Mouse (Mus musculus) G1E (cell line): ENCODE results near the gene Cd24a. TPM values are rescaled to one million over a fixed set of nuclear protein-coding genes. Genes with fewer than 3 reads are reported as not detected.
A peak's percentile ranks its signal among the peaks of the same experiment; 100 is the strongest.

Experiments
- ATAC-seq: 2 replicates; pipeline ENCODE4 v1.8.0; 2016; ENCODE audit warnings: mild to moderate bottlenecking; ENCODE audit not compliant: insufficient number of reproducible peaks, poor library complexity, low FRiP score, severe bottlenecking; ENCODE audit errors: extremely low read depth
- DNase-seq: peaks from one replicate; pipeline ENCODE4 v3.0.0; 2012; ENCODE audit warnings: low spot score
- H3K27me3 ChIP-seq: 2 replicates; pipeline ENCODE4 v1.6.1; 2012; ENCODE audit warnings: mild to moderate bottlenecking, low read length, inconsistent platforms; ENCODE audit not compliant: insufficient read depth
- H3K36me3 ChIP-seq: replicated peaks from 2 replicates; pipeline ENCODE3; 2012; ENCODE audit warnings: mild to moderate bottlenecking, inconsistent platforms
- H3K4me1 ChIP-seq: 2 replicates; pipeline ENCODE4 v1.6.1; 2012; ENCODE audit warnings: low read depth, low read length, inconsistent platforms, mixed read lengths; ENCODE audit not compliant: insufficient read depth
- H3K4me3 ChIP-seq: 2 replicates; pipeline ENCODE4 v1.5.1; 2012; ENCODE audit warnings: low read depth, mild to moderate bottlenecking, inconsistent platforms, low read length, moderate library complexity, mixed read lengths
- H3K9me3 ChIP-seq: replicated peaks from 2 replicates; pipeline ENCODE4 v1.6.1; 2012; ENCODE audit warnings: inconsistent platforms
- CTCF ChIP-seq: IDR thresholded peaks from 2 replicates; pipeline ENCODE4 v1.5.1; 2012; ENCODE audit warnings: low read depth, low read length, inconsistent platforms, mixed read lengths
- GATA1 ChIP-seq: IDR thresholded peaks from 2 replicates; pipeline ENCODE4 v1.6.1; 2012; ENCODE audit warnings: borderline replicate concordance, low read length, inconsistent platforms, mixed read lengths
- GATA2 ChIP-seq: IDR thresholded peaks from 2 replicates; pipeline ENCODE4 v1.6.1; 2012; ENCODE audit warnings: low read depth, low read length, inconsistent platforms, borderline replicate concordance
- POLR2AphosphoS5 ChIP-seq: IDR thresholded peaks from 2 replicates; pipeline ENCODE4 v1.6.1; 2012; ENCODE audit warnings: low read depth, low read length, inconsistent platforms; ENCODE audit not compliant: insufficient replicate concordance
- TAL1 ChIP-seq: conservative IDR thresholded peaks from 2 replicates; pipeline ENCODE4 v1.6.1; 2012; ENCODE audit warnings: low read depth, low read length, inconsistent platforms, mixed read lengths
- polyA plus RNA-seq: library from polyadenylated mRNA; stranded (reverse); fragments of >175 nt; gene quantifications from 2 replicates; pipeline ENCODE4 v1.2.3, GENCODE M21; 2012
- total RNA-seq, 2 experiments: library from RNA; stranded (forward) in 1 of 2; stranded (reverse) in 1 of 2; fragments of 200-1000 nt in 1 of 2; fragments of >200 nt in 1 of 2; fragmentation: Nextera tagmentation in 1 of 2; gene quantifications; 2 replicates each; pipeline ENCODE4 v1.2.3; 2014 to 2017

The Cd24a gene
- total and polyA plus RNA-seq, 3 experiments = 260 to 1,184 (median 1,162) TPM

DNA sequence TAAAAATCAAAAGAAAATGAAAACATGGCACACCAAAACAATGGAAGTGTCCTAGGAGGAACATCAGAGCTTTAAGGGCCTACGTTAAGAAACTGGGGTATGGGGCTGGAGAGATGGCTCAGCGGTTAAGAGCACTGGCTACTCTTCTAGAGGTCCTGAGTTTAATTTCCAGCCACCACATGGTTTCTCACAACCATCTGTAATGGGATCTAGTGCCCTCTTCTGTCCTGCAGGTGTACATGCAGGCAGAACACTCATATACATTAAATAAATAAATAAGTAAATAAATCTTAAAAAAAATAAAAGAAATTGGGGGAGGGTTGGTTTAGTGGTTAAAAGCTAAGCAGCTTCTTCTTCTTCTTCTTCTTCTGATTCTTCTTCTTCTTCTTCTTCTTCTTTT is 16.8 kb upstream of the Cd24a start:
- Histone ChIP-seq H3K36me3 (no peaks in the 10 kb centered on the region), H3K27me3 (0 out of 2 replicates have a peak, but pooled peaks cover 3% of the 10 kb centered on the region), H3K4me1 (peaks cover 3% of the 10 kb centered on the region; the same call in 1 of the 2 replicates), H3K9me3 (no peaks in the 10 kb centered on the region), H3K4me3 (no peak overlapping the region)
- TF ChIP-seq POLR2AphosphoS5 (no peak), GATA2 (no peak), CTCF (no peak), GATA1 (no peak), TAL1 (no peak)
- DNase-seq = no peak
- no peak for ATAC-seq

DNA sequence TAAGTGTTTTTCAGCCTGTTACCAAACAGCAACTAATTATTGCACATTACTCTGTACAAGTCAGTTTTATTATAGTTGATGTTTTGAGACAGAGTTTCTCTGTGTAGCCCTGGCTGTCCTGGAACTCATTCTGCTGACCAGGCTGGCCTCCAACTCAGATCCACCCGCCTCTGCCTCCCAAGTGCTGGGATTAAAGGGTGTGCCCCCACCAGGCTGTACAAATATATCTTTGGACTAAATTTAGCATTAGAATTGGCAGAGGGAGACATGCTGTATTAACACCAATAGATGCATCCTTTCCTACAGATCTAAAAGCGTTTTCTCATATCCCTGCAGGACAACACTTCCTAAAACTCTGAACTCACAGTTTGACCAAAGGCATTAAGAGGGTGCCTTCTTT is 3.7 kb upstream of the Cd24a start:
- Histone ChIP-seq H3K4me1 (peaks cover 16% of the 10 kb centered on the region; the same call in 1 of the 2 replicates), H3K36me3 (no peaks in the 10 kb centered on the region), H3K9me3 (peaks cover 6% of the 10 kb centered on the region), H3K27me3 (no peaks in the 10 kb centered on the region), H3K4me3 (no peak overlapping the region)
- DNase-seq (no peak), ATAC-seq (no peak)
- TF ChIP-seq TAL1 = no peak
- TF ChIP-seq GATA1 = no peak
- no peak for TF ChIP-seq GATA2
- TF ChIP-seq CTCF = no peak
- no peak for TF ChIP-seq POLR2AphosphoS5

DNA sequence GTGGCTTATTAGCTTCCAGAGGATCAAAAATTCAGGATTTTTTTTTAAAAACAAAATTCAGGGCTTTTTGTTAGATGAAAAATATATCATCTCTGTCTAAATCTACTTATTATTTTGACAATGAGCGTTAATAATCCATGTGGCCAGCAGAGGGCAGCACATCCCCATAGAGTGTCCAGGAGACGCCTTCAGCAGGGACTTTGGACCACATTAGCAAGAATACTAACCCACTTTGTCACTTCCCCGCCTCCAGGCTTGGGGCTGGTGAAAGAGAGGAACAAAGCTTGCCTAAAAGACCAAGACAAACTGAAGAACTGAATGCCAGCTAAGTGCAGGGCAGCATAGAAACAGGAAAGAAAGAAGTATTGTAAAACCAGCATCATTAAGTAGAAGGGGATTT is 3.1 kb upstream of the Cd24a start:
- Histone ChIP-seq H3K4me1 (peaks cover 16% of the 10 kb centered on the region; the same call in 1 of the 2 replicates), H3K27me3 (no peaks in the 10 kb centered on the region), H3K4me3 (no peak overlapping the region), H3K9me3 (peaks cover 6% of the 10 kb centered on the region), H3K36me3 (no peaks in the 10 kb centered on the region)
- TF ChIP-seq GATA1 (no peak), POLR2AphosphoS5 (no peak), CTCF (0 out of 2 replicates have a peak, but pooled peaks have one; percentile 12)
- ATAC-seq (no peak), DNase-seq (no peak)

DNA sequence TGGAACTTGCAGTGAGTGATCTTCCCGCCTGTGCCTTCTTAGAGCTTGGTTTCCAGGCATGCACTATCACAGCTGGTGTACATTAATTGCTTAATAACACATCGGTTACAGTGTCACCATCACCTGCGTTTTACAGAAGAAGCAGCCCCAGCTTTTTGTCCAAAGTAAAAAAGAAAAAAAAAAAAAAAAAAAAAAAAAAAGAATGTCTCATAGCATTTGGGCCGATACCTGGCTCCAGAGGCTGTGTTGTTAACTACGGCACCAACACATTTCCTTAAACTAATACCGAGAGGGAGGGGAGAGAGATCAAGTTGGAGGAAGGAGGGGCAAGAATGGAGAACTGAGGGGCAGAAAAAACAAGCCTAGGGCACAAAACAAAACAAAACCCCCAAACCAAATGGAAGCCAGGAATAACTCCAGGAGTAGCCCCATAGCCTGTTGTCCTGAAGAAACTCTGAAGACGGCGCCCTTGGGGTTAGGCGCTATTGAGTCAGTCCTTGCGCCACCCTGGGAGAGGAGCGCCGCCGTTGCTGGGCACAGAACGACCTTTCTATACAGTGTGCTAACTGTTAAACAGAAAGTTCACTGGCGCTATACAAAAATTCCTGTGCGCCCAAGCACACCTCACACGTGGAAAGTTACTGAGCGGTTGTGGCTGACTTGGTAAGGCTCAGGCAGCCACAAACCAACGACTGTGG is 636 bp upstream of the Cd24a start:
- Histone ChIP-seq H3K9me3 (no peaks in the 10 kb centered on the region), H3K36me3 (peaks cover 13% of the 10 kb centered on the region), H3K4me1 (peaks cover 19% of the 10 kb centered on the region; the same call in 1 of the 2 replicates), H3K27me3 (no peaks in the 10 kb centered on the region), H3K4me3 (peak overlapping the region; percentile 81; the same call in 1 of the 2 replicates)
- DNase-seq (no peak), ATAC-seq (no peak)
- TF ChIP-seq CTCF (no peak), GATA1 (no peak), POLR2AphosphoS5 (no peak), TAL1 (no peak), GATA2 (no peak)

DNA sequence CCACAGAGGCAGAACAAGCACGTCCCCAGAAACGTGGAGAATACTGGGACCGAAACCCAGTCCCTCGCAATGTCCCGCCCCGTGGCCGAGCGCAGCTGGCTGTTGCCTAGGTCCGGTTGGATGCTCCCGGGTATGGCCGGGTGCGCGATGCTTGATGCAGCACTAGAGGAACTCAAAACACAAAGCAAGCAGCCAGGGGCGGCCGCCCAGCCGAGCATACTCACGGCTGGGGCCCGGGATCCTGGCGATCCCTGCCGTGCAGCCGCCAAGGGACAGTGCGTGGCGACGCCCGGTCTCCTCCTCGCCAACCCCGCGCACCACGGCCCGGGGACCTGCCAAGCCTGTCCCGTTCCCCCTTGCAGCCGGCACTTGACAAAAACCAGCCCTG is 276 bp downstream of the Cd24a start:
- peak overlapping the region; percentile 81 for H3K4me3 ChIP-seq
- ATAC-seq (no peak), DNase-seq (no peak)
- no peaks in the 10 kb centered on the region for H3K27me3 ChIP-seq
- no peaks in the 10 kb centered on the region for H3K9me3 ChIP-seq
- TF ChIP-seq GATA2 = no peak
- no peak for TF ChIP-seq POLR2AphosphoS5
- no peak for TF ChIP-seq TAL1
- TF ChIP-seq CTCF = no peak
- no peak for TF ChIP-seq GATA1
- H3K4me1 ChIP-seq = peaks cover 19% of the 10 kb centered on the region; the same call in 1 of the 2 replicates
- H3K36me3 ChIP-seq = peaks cover 14% of the 10 kb centered on the region

DNA sequence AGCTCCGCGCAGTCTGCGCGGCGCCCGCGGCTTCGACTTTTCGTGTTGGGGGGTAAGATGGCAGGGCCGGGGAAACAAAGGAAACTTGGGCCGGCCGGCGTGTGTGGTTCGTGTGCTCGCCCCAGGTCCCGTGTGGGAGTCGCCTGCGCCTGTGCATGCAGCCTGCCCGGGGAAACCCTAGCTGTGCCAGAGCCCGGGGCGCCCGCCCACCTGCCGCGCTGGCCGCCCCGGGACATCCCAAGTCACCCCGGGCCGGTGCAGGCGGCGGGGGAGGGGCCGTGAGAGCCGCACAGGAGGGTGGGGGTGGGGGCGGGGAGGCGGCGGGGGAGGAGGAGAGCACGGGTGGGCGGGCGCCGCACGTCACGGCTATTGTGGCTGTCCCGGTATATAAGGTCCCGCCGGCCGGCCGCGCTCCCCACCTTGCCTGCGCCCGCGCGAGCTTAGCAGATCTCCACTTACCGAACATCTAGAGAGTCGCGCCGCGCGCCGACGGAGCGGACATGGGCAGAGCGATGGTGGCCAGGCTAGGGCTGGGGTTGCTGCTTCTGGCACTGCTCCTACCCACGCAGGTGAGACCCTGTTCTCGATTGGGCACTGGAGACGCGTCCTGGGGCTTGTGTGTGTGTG is 783 bp downstream of the Cd24a start:
- Histone ChIP-seq H3K4me1 (peaks cover 19% of the 10 kb centered on the region; the same call in 1 of the 2 replicates), H3K27me3 (no peaks in the 10 kb centered on the region), H3K9me3 (no peaks in the 10 kb centered on the region), H3K4me3 (peak overlapping the region; percentile 81), H3K36me3 (peaks cover 14% of the 10 kb centered on the region)
- peak; percentile 88 for DNase-seq
- ATAC-seq = peak; percentile 41
- no peak for TF ChIP-seq GATA2
- TF ChIP-seq POLR2AphosphoS5 = peak; percentile 91
